Mouse (Mus musculus) neutrophil, adult 59 days (primary cell): Measurements from ENCODE around the gene Smpd3. TPM values are rescaled to one million over a fixed set of nuclear protein-coding genes. Genes with fewer than 3 reads are reported as not detected.

Experiments used
- total RNA-seq, 2 experiments: library from RNA; stranded (reverse); gene quantifications; 1 replicate in 1 of 2; 2 replicates in 1 of 2; pipeline ENCODE4 v1.2.4; 2023

Gene Smpd3
- under 1 TPM; 0.26 to 0.60 TPM for total RNA-seq

GRCm38 (mm10) chr8:106337852-106338521 lies at the start of gene Smpd3:
Smpd3 (minus strand) TSS chr8:106337988.

GRCm38 (mm10) chr8:106210821-106211345 lies 126.9 kb downstream of the Smpd3 start, which contains the start of the genes Slc7a6os and Prmt7:
Slc7a6os (minus strand) TSS chr8:106210935.
Prmt7 (plus strand) TSS chr8:106210936.

Other genes starting within 250 kb of the Smpd3 start
- not detected for gene Esrp2, start 201.0 kb downstream of the Smpd3 start, total RNA-seq
- 10 to 100 TPM; 15.1 to 17.9 TPM for gene Pla2g15, start 187.6 kb downstream of the Smpd3 start, total RNA-seq
- gene Slc7a6, start 169.1 kb downstream of the Smpd3 start, total RNA-seq = 1 to 10 TPM; 4.3 to 7.9 TPM
- 10 to 100 TPM; 22.7 to 23.5 TPM for gene Slc7a6os, start 127.1 kb downstream of the Smpd3 start, total RNA-seq
- gene Prmt7, start 127.1 kb downstream of the Smpd3 start, total RNA-seq = 1 to 10 TPM; 6.7 to 7.6 TPM
- 1 to 10 TPM; 3.2 to 3.9 TPM for gene Zfp90, start 77.3 kb upstream of the Smpd3 start, total RNA-seq
- gene 6030452D12Rik, start 162.5 kb upstream of the Smpd3 start, total RNA-seq = not detected
- gene Cdh3, start 172.9 kb upstream of the Smpd3 start, total RNA-seq = not detected
- 10 to 100 TPM; 62.3 to 72.8 TPM for gene Gm10073, start 235.5 kb upstream of the Smpd3 start, total RNA-seq